Mouse (Mus musculus) inflammation-experienced regulatory T-cells (primary cell): ENCODE data around the gene Spam1. TPM values are rescaled to one million over a fixed set of nuclear protein-coding genes. Genes with fewer than 3 reads are reported as not detected.

Experiments used
- polyA plus RNA-seq, 2 experiments: library from polyadenylated mRNA; unstranded; fragments of 100-300 nt; shearing (Covaris generic); gene quantifications; one replicate each; pipeline ENCODE4 v1.2.1; 2017

Gene Spam1
- under 1 TPM in 1 of 2 experiments, not detected in 1; 0.48 TPM for polyA plus RNA-seq

DNA sequence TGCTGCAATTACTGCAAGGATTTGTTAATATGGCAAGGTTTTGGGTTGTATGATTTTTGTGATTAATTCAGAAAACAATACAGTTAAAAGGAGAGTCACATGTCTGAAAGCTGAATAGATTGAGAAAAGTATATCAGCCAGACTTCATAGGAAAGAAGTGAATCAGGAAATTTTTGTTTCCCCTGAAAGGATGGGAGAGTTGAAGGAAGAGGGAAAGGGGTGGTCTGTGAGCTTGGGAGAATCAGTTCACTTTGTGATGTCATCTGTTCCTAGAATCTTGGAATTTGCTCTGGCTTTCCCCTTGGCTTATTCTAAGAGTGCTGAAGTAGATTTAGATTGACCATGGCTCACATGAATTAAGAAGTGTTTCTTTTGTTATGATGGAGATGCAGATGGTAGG lies at the start of gene Spam1:
TSS of gene Spam1 (plus strand) at position 301 of the 400 bp plus-strand sequence.

DNA sequence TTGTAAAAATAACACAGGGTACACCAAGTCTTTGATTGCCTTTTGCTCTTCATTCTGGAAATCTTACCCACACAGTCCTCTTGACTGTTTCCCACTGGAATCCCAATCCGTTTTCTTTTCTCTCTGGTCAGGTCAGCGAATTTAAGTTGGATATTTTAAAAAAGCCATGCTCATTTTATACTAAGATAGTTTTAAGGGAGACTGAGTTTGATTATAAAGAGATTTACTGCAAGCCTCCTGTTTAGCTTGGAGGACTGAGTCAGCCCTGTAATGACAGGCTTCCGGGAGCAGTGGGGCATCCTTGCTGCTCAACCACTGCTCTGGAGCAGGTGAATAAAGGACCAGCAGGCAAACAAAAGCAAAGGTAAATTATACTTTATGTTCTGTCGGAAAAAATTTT lies 43.0 kb upstream of the Spam1 start, which contains the start of gene Hyal4:
TSS of gene Hyal4 (plus strand) at position 301 of the 400 bp plus-strand sequence.

Other genes starting within 250 kb of the Spam1 start
- gene Lmod2, start 193.4 kb upstream of the Spam1 start, polyA plus RNA-seq, result under 1 TPM in 1 of 2 experiments, not detected in 1; 0.18 TPM
- gene Wasl, start 126.2 kb upstream of the Spam1 start, polyA plus RNA-seq, result 10 to 100 TPM; 39.2 to 39.8 TPM
- 1 to 10 TPM in 1 of 2 experiments, under 1 TPM in 1; 0.06 to 1.6 TPM for gene Hyal6, start 57.9 kb upstream of the Spam1 start, polyA plus RNA-seq
- under 1 TPM in 1 of 2 experiments, not detected in 1; 0.11 TPM for gene Hyal4, start 42.9 kb upstream of the Spam1 start, polyA plus RNA-seq
- under 1 TPM in 1 of 2 experiments, not detected in 1; 0.83 TPM for gene Hyal5, start 66.8 kb downstream of the Spam1 start, polyA plus RNA-seq
- 1 to 10 TPM in 1 of 2 experiments, under 1 TPM in 1; 0.17 to 1.6 TPM for gene Tmem229a, start 165.1 kb downstream of the Spam1 start, polyA plus RNA-seq